Mouse (Mus musculus): ENCODE results near the gene E2f1.

DNA sequence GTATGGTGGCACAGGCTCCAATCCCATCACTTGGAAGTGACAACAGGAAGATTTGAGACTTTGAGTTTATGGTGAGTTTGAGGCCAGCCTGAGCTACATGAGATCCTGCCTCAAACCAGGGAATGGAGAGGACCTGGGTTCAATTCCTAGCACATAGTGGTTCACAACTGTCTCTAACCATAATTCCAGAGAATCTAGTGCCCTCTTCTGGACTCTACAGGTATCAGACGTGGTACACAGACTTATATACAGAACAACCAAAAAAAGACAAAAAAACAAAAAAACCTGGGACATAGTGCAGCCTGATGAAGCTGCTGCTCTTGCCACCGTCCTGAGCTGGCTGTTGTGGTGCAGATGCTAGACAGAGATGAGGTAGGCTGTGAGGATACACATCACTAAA is 28.1 kb downstream of the E2f1 start:
- TF ChIP-seq CTCF (conservative IDR thresholded peaks at IDR 0.05 in 1 of 2, IDR thresholded peaks at IDR 0.05 in 1 of 2; ENCODE audit: low read depth in 2 of 2, low read length in 2 of 2) (peak in 1 of 2 experiments; percentile 35; a peak in 2 of 4 replicates), POLR2A (IDR thresholded peaks at IDR 0.05; ENCODE audit: low read depth, low read length) (no peak), ZNF384 (IDR thresholded peaks at IDR 0.05; ENCODE audit: low read depth, low read length) (no peak), UBTF (IDR thresholded peaks at IDR 0.05; ENCODE audit: low read depth, low read length) (no peak)

All from CH12.LX (cell line).